Comparison of ENCODE assay signal across 28 mouse cellular contexts in genomic region chr1:84945950-84946349, GRCm38 (mm10). TPM values are rescaled to one million over a fixed set of nuclear protein-coding genes. Genes with fewer than 3 reads are reported as not detected.
DNase-seq lines count a peak whose midpoint lies in the region; ATAC-seq and TF ChIP-seq lines count a peak whose summit lies in the region.
"Had no signal": no experiment of that assay in that cellular context is flagged by ENCODE, and none has a peak within 500 bp of the region (broad histone marks: within the 10 kb centered on the region; RNA-seq: fewer than 3 reads in every experiment).

No protein-coding gene starts in this region.

- no peak for TF ChIP-seq CTCF in liver, adult 2 months (IDR thresholded peaks at IDR 0.05; ENCODE audit: low read depth, low read length)
- TF ChIP-seq CTCF in liver, postnatal 0 days (IDR thresholded peaks at IDR 0.05; ENCODE audit: low read depth): no peak

- H3K4me3 ChIP-seq in liver, adult 2 months (ENCODE audit: insufficient read depth, low read depth, low read length): no peak overlapping the region
- no peak overlapping the region for H3K4me3 ChIP-seq in liver, postnatal 0 days (ENCODE audit: low read depth, low read length)
- H3K4me3 ChIP-seq: hindbrain, embryonic 13.5 days; liver, embryonic 15.5 days; lung, embryonic 15.5 days; midbrain, embryonic 10.5 days; myocyte; neural tube, embryonic 12.5 days had no signal

- DNase-seq in heart, adult 11 months: peak; percentile 95
- no peak for DNase-seq in heart, postnatal 10 days
- DNase-seq in kidney, adult 11 months: peak; percentile 56
- DNase-seq in kidney, postnatal 10 days: no peak
- peak; percentile 16 for DNase-seq in liver, adult 2 months (ENCODE audit: extremely low read depth, low read depth, low spot score)
- DNase-seq in liver, postnatal 0 days: no peak
- DNase-seq in kidney, postnatal 36 days: peak; percentile 55 to 76
- DNase-seq in adipocyte (ENCODE audit: low spot score): no peak
- DNase-seq: adrenal gland, postnatal 10 days; cerebellum, adult 11 months; cerebellum, adult 9-10 months; cerebellum, postnatal 36 days; gastrocnemius, postnatal 36 days; liver; right cerebral cortex, adult 18-20 months had no signal

- no peaks in the 10 kb centered on the region for H3K27me3 ChIP-seq in liver, adult 2 months (ENCODE audit: control insufficient read depth, insufficient read depth, low read length)
- H3K27me3 ChIP-seq in liver, postnatal 0 days (ENCODE audit: insufficient read depth, low read length): no peaks in the 10 kb centered on the region
- H3K27me3 ChIP-seq: hindbrain, embryonic 13.5 days; liver, embryonic 15.5 days; lung, embryonic 15.5 days; neural tube, embryonic 12.5 days had no signal

- intact Hi-C loops in heart, postnatal 10 days (cut with DNase I): no loop called here

- ATAC-seq in liver, postnatal 0 days: no peak
- ATAC-seq: forebrain, embryonic 14.5 days; intestine, embryonic 16.5 days; midbrain, embryonic 16.5 days had no signal

- no peak overlapping the region for H3K9ac ChIP-seq in liver, adult 2 months (ENCODE audit: low read depth, low read length)
- H3K9ac ChIP-seq in liver, postnatal 0 days (replicated peaks): no peak overlapping the region
- H3K9ac ChIP-seq: hindbrain, embryonic 13.5 days; liver, embryonic 15.5 days; lung, embryonic 15.5 days; neural tube, embryonic 12.5 days had no signal

- H3K9me3 ChIP-seq in liver, postnatal 0 days (ENCODE audit: low read length): no peaks in the 10 kb centered on the region
- H3K9me3 ChIP-seq: hindbrain, embryonic 13.5 days; liver, embryonic 15.5 days; lung, embryonic 15.5 days; midbrain, embryonic 10.5 days; neural tube, embryonic 12.5 days had no signal

- no peaks in the 10 kb centered on the region for H3K36me3 ChIP-seq in liver, adult 2 months (ENCODE audit: control insufficient read depth, insufficient read depth, low read length)
- no peaks in the 10 kb centered on the region for H3K36me3 ChIP-seq in liver, postnatal 0 days (replicated peaks; ENCODE audit: insufficient read depth, low read length)
- H3K36me3 ChIP-seq: G1E; hindbrain, embryonic 13.5 days; liver, embryonic 15.5 days; lung, embryonic 15.5 days; midbrain, embryonic 10.5 days; neural tube, embryonic 12.5 days had no signal

- H3K27ac ChIP-seq in liver, adult 2 months (replicated peaks; ENCODE audit: insufficient read depth, low read depth, low read length): no peak overlapping the region
- H3K27ac ChIP-seq in liver, postnatal 0 days (ENCODE audit: low read depth): no peak overlapping the region
- H3K27ac ChIP-seq: hindbrain, embryonic 13.5 days; liver, embryonic 15.5 days; lung, embryonic 15.5 days; midbrain, embryonic 10.5 days; neural tube, embryonic 12.5 days had no signal

- no peak for TF ChIP-seq EP300 in liver, postnatal 0 days (IDR thresholded peaks at IDR 0.05; ENCODE audit: low read depth)

- WGBS in liver, adult 2 months: 82% methylated on average over 3 of the region's 3 CpGs
- 74% methylated on average over 3 of the region's 3 CpGs for WGBS in liver, postnatal 0 days (ENCODE audit: insufficient replicate concordance)

- H3K4me2 ChIP-seq in liver, postnatal 0 days (ENCODE audit: low read depth, low read length): no peak overlapping the region
- H3K4me2 ChIP-seq: heart, embryonic 11.5 days; hindbrain, embryonic 13.5 days; liver, embryonic 15.5 days; lung, embryonic 15.5 days; neural tube, embryonic 12.5 days had no signal

- H3K79me2 ChIP-seq in liver, adult 2 months (ENCODE audit: control insufficient read depth, insufficient read depth, low read length): no peaks in the 10 kb centered on the region

- TF ChIP-seq POLR2A in liver, adult 2 months (IDR thresholded peaks at IDR 0.05; ENCODE audit: extremely low read depth, insufficient read depth, low read length): no peak

- H3K4me1 ChIP-seq in liver, adult 2 months (ENCODE audit: control insufficient read depth, insufficient read depth, low read length): no peaks in the 10 kb centered on the region
- no peaks in the 10 kb centered on the region for H3K4me1 ChIP-seq in liver, postnatal 0 days (ENCODE audit: insufficient read depth)
- H3K4me1 ChIP-seq: hindbrain, embryonic 13.5 days; liver, embryonic 15.5 days; lung, embryonic 15.5 days; midbrain, embryonic 10.5 days; neural tube, embryonic 12.5 days had no signal

RNA-seq across cellular contexts. Expression of gene Slc16a14, which starts 11.0 kb away (rescaled TPM):
- total RNA-seq in heart, postnatal 10 days (2021): under 1 TPM in 1 of 2 experiments, not detected in 1; 0.17 TPM
- not detected in 2 replicates for total RNA-seq in liver, adult 2 months (2014; rRNA removed)
- polyA plus RNA-seq in liver, adult 2 months (2012; rRNA removed): not detected in 2 replicates
- polyA plus RNA-seq in liver, postnatal 0 days (2015; fragmentation: Nextera tagmentation; extraction: Ambion mirVana): 0.05 TPM in 1 of 2 replicates, not detected in the other
- total RNA-seq: megakaryocyte progenitor cell, adult 5-6 weeks had no signal
- polyA plus RNA-seq: heart, postnatal 0 days; liver, embryonic 15.5 days had no signal

Comparison
In these comparisons a context has a peak if more than half of its experiments do, and no peak if none do; other contexts are left out.
1. DNase-seq: peak in heart, adult 11 months (single experiment), kidney, adult 11 months (single experiment), liver, adult 2 months (single experiment) and kidney, postnatal 36 days (2 of 2); none in heart, postnatal 10 days (0 of 2), kidney, postnatal 10 days (single experiment), liver, postnatal 0 days (single experiment) and adipocyte (single experiment).